Mouse (Mus musculus): ENCODE results near the gene Itga9.

Itga9 gene

DNA sequence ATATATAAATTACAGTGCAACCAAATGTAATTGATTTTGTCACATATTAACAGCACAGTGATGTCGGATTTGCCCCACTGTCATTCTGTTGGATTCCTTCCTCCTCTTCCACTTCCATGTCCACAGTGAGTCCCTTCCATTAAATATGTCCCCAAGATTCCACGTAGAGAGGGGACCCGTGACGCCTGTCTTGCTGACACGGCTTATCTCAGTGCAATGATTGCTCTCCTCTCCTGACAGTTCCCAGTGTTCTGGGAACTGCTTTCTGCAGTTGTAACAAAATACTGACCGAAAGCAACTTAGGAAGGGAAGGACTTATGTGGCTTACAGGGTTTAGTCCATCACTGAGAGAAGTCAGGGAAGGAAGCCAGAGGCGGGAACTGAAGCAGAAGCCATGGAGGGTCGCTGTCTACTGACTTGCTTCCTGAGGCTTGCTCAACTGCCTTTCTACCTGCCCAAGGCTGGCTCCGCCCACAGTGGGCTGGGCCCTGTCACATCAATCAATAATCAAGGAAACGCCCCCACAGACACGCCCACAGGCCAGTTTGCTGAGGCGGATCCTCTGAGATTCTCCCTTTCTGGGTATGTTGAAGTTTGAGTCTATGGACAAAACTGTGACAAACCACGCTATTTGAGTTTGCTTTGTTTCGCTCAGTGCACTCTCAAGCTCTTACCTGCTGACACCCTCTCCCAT, 99.0 kb downstream of the Itga9 start:
- in situ Hi-C loops (cut with MboI; ENCODE audit: low pct_unique_long_range_greater_than_20kb in 1 of 2, low sequenced_read_pairs in 2 of 2, unreplicated experiment in 1 of 2), result no loop called here

DNA sequence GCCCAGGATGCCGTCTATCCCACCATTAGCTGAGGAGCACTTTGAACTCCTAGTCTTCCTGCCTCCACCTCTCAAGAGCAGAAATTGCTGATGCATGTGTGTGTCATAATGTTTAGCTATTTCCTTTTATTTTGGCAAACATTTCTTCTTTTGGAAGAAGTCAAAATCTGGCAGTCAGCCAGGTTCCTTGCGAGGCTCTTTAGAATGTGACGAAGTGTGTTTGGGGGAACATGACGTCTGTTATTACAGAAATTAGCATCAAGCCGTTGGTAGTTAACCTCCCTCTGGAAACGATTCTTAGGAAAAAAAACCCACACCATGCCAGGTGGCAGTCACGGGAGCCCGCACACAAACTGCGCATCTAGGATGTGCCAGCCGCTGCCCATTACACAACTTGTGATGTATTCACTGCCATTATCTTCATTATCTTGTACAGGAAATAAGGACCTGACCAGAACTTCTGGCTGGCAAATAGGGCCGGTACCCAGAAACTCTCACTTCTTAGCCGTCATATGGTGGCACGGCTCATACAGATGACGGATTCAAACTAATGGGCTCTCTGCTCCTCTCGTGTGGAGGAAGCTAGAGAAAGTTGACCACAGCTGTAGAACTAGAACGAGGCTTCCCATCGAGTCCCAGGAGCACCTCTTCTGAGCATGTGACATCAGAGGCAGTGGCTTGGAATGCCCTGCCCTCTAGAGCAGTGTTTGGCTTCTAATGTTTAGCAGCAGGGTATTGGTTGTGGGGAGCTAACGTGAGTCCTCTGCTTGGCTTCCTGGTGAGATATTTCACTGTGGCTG, 99.9 kb downstream of the Itga9 start:
- in situ Hi-C loops (cut with MboI; ENCODE audit: low pct_unique_long_range_greater_than_20kb in 1 of 2, low sequenced_read_pairs in 2 of 2, unreplicated experiment in 1 of 2), result no loop called here

DNA sequence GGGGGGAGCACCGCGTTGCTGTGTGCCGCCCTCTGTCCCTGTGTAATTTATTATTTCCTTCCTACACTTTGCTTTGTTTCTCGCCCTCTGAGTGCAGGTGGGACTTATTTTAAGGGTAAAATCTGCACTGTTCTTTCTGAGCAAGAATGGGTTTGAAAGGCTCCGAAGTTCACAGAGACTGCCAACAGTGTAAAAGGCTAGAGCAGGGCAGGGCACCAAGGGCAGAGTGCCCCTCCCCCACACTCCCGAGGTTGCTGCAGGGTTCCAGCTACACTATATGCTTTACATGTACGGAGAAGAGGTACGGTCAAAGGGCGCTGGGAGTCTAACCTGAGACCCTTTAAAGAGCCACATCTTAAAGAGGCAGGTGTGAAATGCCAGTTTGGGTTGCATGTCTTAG, 104.1 kb downstream of the Itga9 start:
- in situ Hi-C loops (cut with MboI; ENCODE audit: low pct_unique_long_range_greater_than_20kb in 1 of 2, low sequenced_read_pairs in 2 of 2, unreplicated experiment in 1 of 2), result no loop called here

DNA sequence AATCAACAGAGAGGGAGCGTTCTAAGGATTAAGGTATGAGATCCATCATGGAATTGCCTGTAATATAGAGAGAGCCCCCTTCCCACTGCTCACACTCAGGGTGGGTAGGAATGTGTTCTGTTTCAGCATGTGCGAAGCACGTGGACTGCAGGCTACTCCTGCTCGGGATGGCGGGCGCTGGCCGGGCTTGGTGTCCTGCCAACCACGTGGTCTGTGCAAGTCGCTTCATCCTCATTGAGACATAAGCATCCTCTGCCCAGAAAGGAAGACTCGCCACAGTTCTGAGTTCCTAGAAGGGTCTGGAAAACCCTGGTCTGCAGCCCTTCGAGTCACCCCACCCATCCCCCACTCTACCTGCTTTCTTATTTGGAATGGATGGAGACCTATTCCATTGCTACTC, 105.3 kb downstream of the Itga9 start:
- in situ Hi-C loops (cut with MboI; ENCODE audit: low pct_unique_long_range_greater_than_20kb in 1 of 2, low sequenced_read_pairs in 2 of 2, unreplicated experiment in 1 of 2), result no loop called here

DNA sequence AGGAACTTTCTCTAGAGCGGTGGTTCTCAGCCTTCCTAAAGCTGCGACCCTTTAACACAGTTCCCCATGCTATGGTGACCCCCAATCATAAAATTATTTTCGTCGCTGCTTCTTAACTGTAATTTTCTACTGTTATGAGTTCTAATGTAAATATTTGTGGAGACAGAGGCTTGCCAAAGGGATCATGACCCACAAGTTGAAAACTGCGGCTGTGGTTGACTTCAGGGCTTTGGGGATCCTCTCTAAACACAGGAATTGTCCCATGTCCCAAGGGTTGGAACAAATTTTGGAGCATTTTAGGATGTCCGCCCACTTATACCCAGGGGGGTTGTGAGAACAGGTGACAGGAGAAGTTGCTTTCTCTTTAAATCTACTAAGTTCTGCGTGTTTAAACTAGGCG, 107.0 kb downstream of the Itga9 start:
- in situ Hi-C loops (cut with MboI; ENCODE audit: low pct_unique_long_range_greater_than_20kb in 1 of 2, low sequenced_read_pairs in 2 of 2, unreplicated experiment in 1 of 2), result no loop called here

DNA sequence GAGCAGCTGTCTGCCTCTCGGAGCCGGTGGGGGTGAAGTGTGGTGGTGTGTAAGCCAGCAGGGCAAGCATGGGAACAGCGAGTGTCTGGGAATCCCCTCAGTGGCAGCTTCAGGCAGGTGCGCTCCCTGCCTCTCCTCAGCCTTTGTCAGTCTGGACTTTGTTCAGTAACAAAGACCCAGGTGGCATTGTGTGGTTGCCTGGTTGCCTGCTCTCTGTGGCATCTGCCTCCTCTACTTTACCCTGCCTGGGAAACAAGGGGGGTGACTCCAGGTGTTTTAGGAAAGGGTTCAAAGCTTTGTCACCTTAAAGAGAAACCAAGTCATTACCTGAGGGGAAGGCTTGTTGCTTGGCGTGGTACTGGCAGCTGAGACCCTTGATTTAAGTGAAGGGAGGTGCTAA, 108.0 kb downstream of the Itga9 start:
- in situ Hi-C loops (cut with MboI; ENCODE audit: low pct_unique_long_range_greater_than_20kb in 1 of 2, low sequenced_read_pairs in 2 of 2, unreplicated experiment in 1 of 2), result no loop called here

DNA sequence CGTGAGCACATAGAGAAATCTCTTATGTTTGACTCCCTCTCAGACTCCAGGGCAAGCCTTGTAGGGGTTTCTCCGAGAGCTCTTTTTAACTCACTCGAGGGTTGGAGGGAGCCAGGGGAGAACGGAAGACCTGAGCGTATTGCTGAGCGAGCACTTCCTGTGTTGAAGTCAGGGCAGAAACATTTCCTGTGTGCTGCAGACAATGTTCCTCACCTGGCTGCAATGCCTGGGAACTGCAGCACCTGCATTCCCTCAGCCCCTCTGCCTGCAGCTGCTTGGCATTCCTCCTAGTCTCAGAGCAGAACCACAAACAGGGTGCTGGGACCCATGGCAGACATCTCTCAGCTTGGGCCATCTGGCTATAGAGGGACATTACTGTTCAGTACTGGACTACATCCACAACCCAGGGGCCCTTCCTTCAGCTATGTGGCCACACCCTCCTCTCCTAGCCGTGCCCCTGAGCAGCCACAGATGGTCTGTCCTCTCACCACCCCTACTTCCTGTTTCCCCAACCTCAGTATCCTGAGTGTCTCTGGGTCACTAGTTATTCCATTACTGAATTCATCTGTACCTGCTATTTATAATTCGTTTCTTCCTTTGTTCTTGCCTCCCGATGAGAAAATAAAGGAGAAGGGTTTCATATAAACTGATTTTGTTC, 109.6 kb downstream of the Itga9 start:
- in situ Hi-C loops (cut with MboI; ENCODE audit: low pct_unique_long_range_greater_than_20kb in 1 of 2, low sequenced_read_pairs in 2 of 2, unreplicated experiment in 1 of 2), result no loop called here

DNA sequence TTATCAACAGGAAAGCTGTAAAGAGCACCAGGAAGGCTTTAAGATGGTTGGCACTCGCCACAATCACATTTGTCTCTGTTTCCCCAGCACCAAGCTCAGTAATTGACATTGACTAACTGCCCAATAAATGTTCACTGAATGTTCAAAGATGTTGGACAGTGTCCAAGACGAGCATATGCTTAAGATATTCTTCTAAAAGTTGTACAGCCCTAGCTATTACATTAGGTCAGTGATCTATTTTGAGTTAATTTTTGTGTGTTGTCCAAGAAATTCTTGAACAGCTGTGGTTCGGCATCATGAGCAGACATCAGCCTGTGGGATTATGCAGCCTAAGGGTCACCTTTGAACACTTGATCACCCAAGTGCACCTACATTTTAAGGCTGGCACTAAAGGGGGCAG, 110.9 kb downstream of the Itga9 start:
- in situ Hi-C loops (cut with MboI; ENCODE audit: low pct_unique_long_range_greater_than_20kb in 1 of 2, low sequenced_read_pairs in 2 of 2, unreplicated experiment in 1 of 2), result no loop called here

DNA sequence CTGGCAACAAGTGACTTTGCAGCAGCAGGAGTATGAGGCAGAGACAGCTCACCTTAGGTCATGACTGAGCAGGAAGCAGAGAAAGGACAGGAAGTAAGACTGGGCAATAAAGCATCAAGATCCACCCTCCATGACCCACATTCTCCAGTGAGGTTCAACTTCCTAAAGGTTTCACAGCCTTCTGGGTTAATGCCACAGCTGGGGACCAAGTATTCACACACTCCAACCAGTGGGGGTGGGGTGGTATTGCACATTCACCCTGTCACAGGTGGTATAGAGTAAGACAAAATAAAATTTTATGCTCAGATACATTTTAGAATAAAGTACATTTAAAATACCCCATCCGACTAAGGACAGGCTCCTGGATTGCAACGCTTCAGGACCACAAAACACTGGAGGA, 112.0 kb downstream of the Itga9 start:
- in situ Hi-C loops (cut with MboI; ENCODE audit: low pct_unique_long_range_greater_than_20kb in 1 of 2, low sequenced_read_pairs in 2 of 2, unreplicated experiment in 1 of 2), result no loop called here

DNA sequence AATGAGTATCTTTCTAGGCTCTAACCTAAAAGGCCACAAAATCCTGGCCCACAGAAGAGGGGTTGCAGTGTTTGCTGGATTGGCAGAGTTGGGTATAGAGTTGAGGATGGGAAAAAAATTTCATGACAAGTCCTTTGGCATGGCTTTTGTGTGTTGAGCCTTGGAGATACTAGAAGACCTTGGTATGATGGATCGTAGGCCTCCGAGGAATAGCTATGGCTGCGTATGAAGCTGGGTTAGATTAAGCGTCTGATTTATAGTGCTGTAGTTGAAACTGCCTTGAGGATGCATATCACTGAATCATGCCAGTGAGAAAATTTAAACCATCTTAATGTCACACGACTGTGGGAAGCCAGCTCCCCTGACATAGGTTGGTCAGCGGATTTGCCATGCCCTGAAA, 114.6 kb downstream of the Itga9 start:
- in situ Hi-C loops (cut with MboI; ENCODE audit: low pct_unique_long_range_greater_than_20kb in 1 of 2, low sequenced_read_pairs in 2 of 2, unreplicated experiment in 1 of 2), result no loop called here

DNA sequence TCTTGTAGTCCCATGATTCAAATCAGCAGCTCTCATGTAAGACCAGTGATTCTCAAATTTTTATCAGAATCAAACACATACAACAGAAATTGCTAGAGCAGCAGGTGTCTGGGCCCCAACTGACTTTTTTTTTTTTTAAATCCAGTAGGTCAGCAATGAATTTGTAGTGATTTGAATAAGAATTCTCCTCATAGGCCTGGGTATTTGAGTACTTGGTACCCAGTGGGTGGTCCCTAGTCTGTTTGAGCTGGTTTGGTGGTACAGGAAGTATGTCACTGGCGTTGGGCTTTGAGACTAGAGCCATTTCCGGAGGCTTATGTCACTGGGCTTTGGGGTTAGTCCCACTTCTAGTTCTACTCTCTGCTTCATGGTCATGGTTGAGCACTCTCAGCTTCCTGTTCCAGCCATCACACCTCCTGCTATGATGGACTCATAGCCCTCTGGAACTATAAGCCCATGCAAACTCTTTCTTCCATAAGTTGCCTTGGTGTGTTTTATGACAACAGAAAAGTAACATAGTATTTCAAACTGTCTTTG, 116.4 kb downstream of the Itga9 start:
- in situ Hi-C loops (cut with MboI; ENCODE audit: low pct_unique_long_range_greater_than_20kb in 1 of 2, low sequenced_read_pairs in 2 of 2, unreplicated experiment in 1 of 2), result no loop called here

DNA sequence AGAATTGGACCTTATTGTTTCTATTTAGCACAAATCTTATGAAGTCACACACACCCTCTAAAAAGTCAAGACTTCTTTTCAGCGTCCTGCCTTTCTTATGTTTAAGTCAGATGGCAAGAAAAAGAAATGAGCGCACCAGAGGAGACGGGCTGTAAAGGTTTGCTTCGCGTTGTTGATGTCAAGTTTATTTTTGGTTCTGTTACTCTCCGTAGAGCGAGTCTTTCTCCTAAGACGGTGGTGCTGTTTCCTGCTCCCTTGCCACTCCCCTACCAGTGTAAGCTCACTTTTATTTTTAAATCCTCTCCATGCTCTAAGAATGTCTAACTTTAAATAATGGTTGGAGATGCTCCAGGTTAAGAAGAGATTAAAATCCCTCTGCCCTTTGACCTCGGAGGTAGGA, 118.6 kb downstream of the Itga9 start:
- in situ Hi-C loops (cut with MboI; ENCODE audit: low pct_unique_long_range_greater_than_20kb in 1 of 2, low sequenced_read_pairs in 2 of 2, unreplicated experiment in 1 of 2), result no loop called here

DNA sequence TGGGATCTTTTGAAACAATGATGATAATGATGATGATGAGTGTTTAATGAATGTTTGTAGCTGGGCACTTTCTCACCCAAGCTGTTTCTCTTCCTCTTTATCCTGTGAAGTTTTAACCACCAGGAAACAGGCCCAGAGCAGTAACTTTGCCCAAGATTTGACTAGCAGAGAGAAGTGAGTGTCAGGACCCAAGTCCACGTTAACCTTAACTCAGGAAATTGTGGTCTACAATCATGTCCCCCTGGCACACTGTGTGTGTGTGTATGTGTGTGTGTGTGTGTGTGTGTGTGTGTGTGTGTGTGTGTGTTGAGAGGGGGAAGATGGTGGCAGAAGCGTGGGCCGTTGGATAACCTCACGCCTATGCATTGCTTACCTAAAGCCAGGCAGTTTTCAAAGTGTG, 120.1 kb downstream of the Itga9 start:
- in situ Hi-C loops (cut with MboI; ENCODE audit: low pct_unique_long_range_greater_than_20kb in 1 of 2, low sequenced_read_pairs in 2 of 2, unreplicated experiment in 1 of 2), result no loop called here

DNA sequence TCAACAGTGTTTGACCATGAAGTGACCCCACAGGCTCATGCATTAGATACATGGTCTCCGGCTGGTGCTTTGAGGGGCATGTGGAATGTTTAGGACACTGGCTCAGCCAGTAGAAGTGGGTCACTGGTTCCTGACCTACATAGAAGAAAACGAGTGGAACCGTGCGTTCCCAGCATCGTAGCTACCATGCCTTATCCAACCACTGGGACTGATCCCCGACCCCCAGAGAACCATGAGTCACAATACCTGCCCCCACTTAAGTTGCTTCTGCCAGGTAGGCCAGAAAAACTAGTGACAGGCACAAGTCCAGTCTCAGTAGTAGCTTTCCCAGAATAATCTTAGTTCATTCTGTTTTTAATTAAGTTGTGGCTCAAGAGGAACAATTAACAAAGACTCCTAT, 121.8 kb downstream of the Itga9 start:
- in situ Hi-C loops (cut with MboI; ENCODE audit: low pct_unique_long_range_greater_than_20kb in 1 of 2, low sequenced_read_pairs in 2 of 2, unreplicated experiment in 1 of 2), result no loop called here

DNA sequence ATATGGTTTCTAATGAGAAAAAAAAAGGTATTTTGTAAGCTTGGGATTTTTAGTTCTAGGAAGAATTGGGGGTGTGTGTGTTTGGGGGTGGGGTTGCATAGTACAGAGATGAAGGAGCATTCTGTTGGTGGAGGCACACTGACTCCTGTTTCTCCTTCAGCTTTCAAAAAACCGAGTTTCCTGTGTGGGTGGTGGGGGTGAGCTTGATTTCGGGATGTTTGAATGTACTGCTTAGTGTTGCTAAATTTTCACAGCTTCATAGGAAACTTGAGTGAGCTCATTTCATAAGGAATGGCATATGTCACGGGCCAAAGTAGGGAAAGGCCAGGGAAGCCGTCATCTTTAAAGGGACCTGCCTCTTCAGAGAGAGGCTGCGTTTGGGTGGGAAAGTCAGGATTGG, 122.5 kb downstream of the Itga9 start:
- in situ Hi-C loops (cut with MboI; ENCODE audit: low pct_unique_long_range_greater_than_20kb in 1 of 2, low sequenced_read_pairs in 2 of 2, unreplicated experiment in 1 of 2), result no loop called here

DNA sequence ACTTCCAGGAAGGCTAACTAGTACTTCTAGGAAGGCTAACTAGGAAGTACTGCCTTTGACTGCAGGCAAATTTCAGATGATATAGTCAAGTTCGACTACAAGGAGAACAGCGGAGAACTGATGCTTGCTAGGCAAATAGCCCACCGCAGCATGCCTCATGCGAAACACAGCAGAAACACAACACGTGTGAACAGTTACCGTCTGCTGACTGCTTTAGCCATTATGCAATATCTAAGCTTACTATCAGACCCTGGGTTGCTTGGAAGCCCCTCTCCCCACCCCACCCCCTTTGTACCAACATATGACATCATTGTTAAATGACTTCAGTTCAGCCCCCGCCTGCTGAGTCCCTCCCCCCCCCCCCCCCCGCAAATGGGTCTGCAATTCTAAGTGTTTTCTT, 123.7 kb downstream of the Itga9 start:
- in situ Hi-C loops (cut with MboI; ENCODE audit: low pct_unique_long_range_greater_than_20kb in 1 of 2, low sequenced_read_pairs in 2 of 2, unreplicated experiment in 1 of 2), result no loop called here

DNA sequence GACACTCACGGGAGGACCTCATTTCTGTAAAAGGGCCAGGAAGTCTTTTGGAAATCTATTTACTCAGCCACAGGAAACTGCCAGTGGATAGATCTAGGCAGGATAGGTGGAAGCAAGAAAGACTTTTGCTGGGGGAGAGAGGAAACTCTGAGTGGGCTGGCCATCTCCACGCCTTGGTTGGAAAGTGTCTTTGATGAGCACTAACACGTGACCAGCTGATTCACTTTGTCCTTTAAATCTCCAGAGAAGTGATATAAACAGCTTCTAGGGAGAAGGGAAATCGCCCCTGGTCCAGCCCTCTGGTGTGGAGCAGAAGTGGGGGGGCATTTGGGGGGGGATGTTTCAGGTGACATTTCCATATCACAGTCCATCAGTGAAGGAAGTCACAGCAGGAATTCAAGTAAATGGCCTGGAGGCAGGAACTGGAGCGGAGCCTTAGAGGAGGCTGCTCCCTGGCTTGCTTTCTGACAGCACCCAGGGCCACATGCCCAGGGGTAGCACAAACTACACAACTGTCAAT, 124.4 kb downstream of the Itga9 start:
- in situ Hi-C loops (cut with MboI; ENCODE audit: low pct_unique_long_range_greater_than_20kb in 1 of 2, low sequenced_read_pairs in 2 of 2, unreplicated experiment in 1 of 2), result no loop called here

DNA sequence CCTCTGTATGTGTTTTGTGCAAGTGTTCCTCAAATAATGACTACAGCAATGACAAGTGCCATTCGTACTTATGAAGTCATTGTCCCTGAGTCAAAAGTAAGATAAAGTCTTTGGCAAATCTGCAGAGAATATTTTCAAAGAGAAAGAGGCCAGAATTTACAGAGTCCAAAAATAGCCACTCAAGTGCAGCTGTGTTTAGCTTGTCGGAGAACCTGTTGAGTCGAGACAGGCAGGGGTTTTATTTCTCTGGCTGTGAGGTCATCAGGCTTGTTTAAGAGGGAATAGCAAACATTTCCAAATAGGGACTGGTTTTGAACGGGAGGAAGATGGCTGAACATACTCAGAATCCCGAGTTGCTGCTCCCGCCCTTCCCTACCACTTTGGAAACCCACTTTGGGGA, 125.2 kb downstream of the Itga9 start:
- in situ Hi-C loops (cut with MboI; ENCODE audit: low pct_unique_long_range_greater_than_20kb in 1 of 2, low sequenced_read_pairs in 2 of 2, unreplicated experiment in 1 of 2), result no loop called here

DNA sequence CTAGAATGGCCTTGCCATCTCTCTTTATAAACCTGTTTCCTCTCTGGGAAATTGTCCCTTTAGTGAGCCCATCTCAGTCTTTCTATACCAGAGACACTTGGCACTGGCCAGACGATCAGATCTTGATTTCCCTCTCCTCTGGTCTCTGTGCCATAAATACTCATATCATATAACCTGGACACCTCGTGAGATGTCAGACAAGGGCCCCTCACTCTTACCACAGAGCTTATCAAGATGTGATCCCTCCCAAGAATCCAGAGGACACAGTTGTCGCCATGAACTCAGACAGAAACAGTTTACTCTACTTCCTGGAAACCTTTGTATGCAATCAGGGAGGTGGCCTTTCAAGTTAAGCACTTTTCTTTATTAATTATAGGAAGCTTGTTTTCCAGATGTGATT, 127.1 kb downstream of the Itga9 start:
- in situ Hi-C loops (cut with MboI; ENCODE audit: low pct_unique_long_range_greater_than_20kb in 1 of 2, low sequenced_read_pairs in 2 of 2, unreplicated experiment in 1 of 2), result no loop called here
